Mouse (Mus musculus) ES-Bruce4 (cell line): ENCODE results near the gene Stpg4.

ENCODE experiments used
- CTCF ChIP-seq: IDR thresholded peaks from one replicate; pipeline ENCODE4 v1.8.1; 2011; ENCODE audit warnings: low read depth, low read length
- POLR2A ChIP-seq: IDR thresholded peaks from one replicate; pipeline ENCODE4 v1.8.1; 2011; ENCODE audit warnings: low read length; ENCODE audit not compliant: insufficient read depth

DNA sequence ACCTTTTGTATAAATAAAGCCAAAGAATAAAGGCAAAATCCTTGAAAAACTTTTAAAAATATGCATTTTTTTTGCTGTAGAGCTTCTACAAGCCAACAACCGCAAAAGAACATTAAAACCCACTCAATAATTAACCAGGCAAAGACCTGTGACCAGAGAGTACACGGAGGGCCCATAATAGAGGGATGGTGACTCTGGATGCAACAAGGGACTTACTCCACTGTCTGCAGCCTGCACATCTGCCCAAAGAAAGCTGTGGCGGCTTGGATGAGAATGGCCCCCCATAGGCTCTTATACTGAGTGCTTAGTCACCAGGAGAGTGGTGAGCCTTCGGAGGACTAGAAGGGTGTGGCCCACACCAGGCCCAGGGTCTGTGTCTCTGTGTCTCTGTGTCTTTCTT is 24.1 kb downstream of the Stpg4 start:
- TF ChIP-seq CTCF, result no peak
- TF ChIP-seq POLR2A, result no peak
